Mouse (Mus musculus) CD8-positive naive resting alpha-beta T cell, adult 2 months (primary cell): Measurements from ENCODE around the gene Pax7.

Experiments used
- DNase-seq, 2 experiments: peaks; one replicate each; pipeline ENCODE4 v3.0.0; 2022; ENCODE audit warnings: low read depth in 2 of 2, low spot score in 2 of 2

The Pax7 gene

GRCm38 (mm10) chr4:139697755-139698154 lies 135.6 kb downstream of the Pax7 start:
- DNase-seq: no peak

GRCm38 (mm10) chr4:139693315-139693714 lies 140.0 kb downstream of the Pax7 start:
- no peak for DNase-seq

- DNase-seq: no peak
These were observed 143.6 kb downstream of the Pax7 start for GRCm38 (mm10) chr4:139689627-139690269.

- no peak for DNase-seq
These were observed 145.3 kb downstream of the Pax7 start for GRCm38 (mm10) chr4:139688058-139688457.
